Mouse (Mus musculus) fat pad, adult 2 months (tissue): ENCODE data around the gene Grin2b.

Source experiments
- DNase-seq: peaks from one replicate; pipeline ENCODE4 v3.0.0-alpha.2; 2011; ENCODE audit warnings: low read depth, low spot score; ENCODE audit errors: extremely low read depth

Gene Grin2b

GRCm38 (mm10) chr6:136105221-136105620 lies 68.1 kb downstream of the Grin2b start:
- DNase-seq, result no peak

GRCm38 (mm10) chr6:136100241-136100640 lies 73.1 kb downstream of the Grin2b start:
- no peak for DNase-seq

GRCm38 (mm10) chr6:136096269-136096668 lies 77.0 kb downstream of the Grin2b start:
- no peak for DNase-seq

- no peak for DNase-seq
Observed at GRCm38 (mm10) chr6:136079991-136080734, 93.1 kb downstream of the Grin2b start.

- no peak for DNase-seq
Observed at GRCm38 (mm10) chr6:136072326-136073054, 100.8 kb downstream of the Grin2b start.

DNA sequence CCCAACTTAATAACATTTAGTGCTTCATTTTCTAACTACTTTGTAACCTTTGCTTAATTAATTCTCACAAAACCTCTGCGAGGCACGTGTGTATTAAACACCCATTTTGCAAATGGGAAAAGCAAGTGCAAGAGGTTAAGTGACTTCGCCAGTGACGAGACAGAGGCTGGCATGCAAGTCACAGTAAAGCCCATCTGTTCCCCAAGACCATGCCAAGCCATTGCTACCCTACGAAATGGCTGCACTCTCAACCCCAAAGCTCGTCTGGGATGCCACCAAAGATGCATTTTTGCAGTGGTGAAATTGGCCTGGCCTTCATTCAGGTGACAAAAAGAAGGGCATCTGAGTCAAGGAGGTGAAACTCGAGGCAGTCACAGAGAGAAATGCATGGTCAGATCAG lies 103.2 kb downstream of the Grin2b start:
- DNase-seq, result no peak

DNA sequence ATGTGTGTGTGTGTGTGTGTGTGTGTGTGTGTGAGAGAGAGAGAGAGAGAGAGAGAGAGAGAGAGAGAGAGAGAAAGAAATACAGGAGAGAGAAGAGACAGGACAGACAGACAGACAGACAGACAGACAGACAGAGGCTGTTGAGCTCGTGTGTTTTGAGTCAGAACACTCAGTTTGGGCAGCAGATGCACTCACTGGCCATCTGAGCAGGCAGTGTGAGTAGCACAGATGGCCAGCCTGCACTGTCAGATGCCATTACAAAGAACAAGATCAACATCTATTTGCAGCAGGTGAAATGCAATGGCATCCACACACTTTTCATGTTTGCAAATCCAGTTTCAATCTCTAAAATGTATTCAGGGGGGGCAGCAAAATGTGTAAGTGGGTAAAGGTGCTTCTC lies 120.0 kb downstream of the Grin2b start:
- no peak for DNase-seq

GRCm38 (mm10) chr6:136050346-136050745 lies 123.0 kb downstream of the Grin2b start:
- DNase-seq, result no peak

GRCm38 (mm10) chr6:136048084-136048483 lies 125.2 kb downstream of the Grin2b start:
- DNase-seq, result no peak

- DNase-seq, result no peak
Observed at GRCm38 (mm10) chr6:136046091-136046490, 127.2 kb downstream of the Grin2b start.

GRCm38 (mm10) chr6:136044461-136044860 lies 128.8 kb downstream of the Grin2b start:
- no peak for DNase-seq

DNA sequence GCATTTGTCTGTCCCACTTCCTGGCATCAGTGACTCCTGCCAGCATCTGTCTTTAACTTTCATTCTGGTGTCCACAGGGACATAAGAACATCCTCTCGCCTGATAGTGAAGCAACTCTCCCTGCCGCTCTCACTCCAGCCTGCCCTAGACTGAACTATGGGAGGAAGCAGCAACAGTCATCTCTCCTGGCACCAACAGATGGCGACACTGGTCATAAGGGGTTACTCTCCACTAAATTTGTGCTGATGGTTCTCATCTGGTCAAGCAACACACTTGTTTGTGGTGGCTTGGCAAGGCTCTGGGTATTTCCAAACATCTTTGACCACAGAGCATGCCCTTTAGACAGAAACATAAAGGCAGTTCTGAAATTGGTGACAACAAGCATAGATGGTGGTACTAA lies 130.9 kb downstream of the Grin2b start:
- no peak for DNase-seq

DNA sequence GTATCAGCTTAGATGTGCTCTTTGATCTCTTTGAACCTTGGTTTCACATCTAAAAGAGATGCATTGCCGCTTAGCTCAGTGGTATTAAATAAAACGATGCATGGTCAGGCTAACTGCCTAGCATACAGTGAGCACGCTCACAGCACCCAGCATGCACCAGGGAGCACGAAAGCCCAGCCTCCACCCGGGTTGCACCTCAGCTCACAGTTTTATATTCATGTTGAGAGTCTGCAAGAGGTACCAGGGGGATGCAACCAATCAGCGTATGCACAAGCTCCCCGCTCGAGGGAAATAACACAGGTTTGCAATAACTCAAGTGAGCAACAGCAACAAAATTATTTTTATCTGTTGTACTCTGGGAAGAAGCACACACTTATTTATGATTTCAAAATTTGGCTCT lies 131.5 kb downstream of the Grin2b start:
- DNase-seq, result no peak

GRCm38 (mm10) chr6:136040931-136041330 lies 132.4 kb downstream of the Grin2b start:
- no peak for DNase-seq

GRCm38 (mm10) chr6:136029235-136029939 lies 143.9 kb downstream of the Grin2b start:
- no peak for DNase-seq

- DNase-seq, result no peak
Observed at GRCm38 (mm10) chr6:136026936-136027335, 146.4 kb downstream of the Grin2b start.

DNA sequence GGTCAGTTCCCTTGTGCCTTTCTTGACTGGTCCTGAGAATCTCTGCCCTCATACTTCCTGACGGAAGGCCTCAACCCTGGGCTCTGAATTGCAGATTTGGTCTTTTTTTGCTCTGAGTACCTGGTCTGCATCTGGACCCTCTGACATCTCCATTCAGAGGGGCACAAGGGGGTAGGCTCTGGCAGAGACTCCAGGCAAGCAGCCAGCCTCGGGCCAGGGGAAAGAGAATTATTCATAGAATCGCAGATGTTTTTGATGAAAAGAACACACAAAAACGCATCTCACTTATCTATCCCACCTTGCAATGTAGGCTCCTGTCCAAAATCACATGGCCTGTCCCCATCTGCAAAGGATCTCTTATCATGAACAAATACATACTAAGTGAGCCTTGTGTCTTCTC lies 147.5 kb downstream of the Grin2b start:
- no peak for DNase-seq

DNA sequence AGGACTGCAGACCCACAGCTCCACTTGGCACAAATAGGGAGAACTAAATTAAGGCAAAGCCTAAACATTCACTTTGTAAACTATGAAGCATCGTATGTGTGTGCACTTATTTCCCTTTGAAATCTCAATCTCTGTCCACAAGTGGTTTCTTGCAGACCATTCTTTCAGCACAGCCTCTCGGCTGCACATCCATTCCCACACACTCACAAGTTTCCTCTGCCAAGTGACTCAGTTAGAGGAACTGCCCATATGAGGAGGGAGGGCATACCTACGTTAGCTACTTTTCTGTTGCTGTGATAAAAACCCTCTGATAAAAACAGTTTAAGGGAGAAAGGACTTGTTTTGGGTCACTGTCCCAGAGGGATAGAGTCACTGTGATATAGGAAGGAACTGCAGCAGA lies 152.9 kb downstream of the Grin2b start:
- DNase-seq, result no peak

DNA sequence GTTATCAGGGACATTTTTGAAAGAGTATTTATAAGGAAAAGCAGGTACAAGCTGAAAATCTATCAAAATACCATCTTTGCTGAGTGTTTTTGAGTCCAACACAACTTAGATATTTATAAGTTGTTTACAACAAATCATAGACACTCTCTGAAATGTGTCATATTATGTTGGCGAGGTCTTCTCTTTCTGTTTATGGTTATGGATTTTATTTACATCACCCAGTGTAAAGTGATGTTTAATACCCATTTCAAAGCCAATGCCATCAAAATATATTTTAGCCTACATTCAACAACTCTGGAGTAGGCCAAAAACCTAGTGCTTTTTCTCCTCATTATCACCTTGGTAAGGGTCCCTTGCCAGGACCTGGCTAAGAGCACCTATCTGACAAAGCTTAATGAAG lies 154.3 kb downstream of the Grin2b start:
- DNase-seq, result no peak

- DNase-seq, result no peak
Observed at GRCm38 (mm10) chr6:136013556-136014380, 159.5 kb downstream of the Grin2b start.

GRCm38 (mm10) chr6:136011533-136011932 lies 161.8 kb downstream of the Grin2b start:
- no peak for DNase-seq
